Mouse (Mus musculus) midbrain, postnatal 0 days (tissue): ENCODE measurements at regions not wholly inside any gene's neighbourhood (a gene's known extent, or its start where the extent isn't known, plus 50 kb on each side); places are given as distances from the start of the nearest gene placed in this dataset.

Experiments used
- ATAC-seq: fragments of 200-750 bp; cut with Nextera tagmentation; 2 replicates; pipeline ENCODE4 v1.8.0; 2017; ENCODE audit warnings: moderate number of reproducible peaks, mild to moderate bottlenecking, moderate TSS enrichment, moderate library complexity; ENCODE audit not compliant: low FRiP score
- DNase-seq: peaks from one replicate; pipeline ENCODE4 v3.0.0-alpha.2; 2015; ENCODE audit warnings: low spot score
- H3K27ac ChIP-seq: fragments of 300-500 bp; sonication (generic); 2 replicates; pipeline ENCODE4 v1.5.1; 2014; ENCODE audit warnings: low read depth, mild to moderate bottlenecking, low read length, mixed read lengths
- H3K27me3 ChIP-seq: fragments of 300-500 bp; sonication (generic); 2 replicates; pipeline ENCODE4 v1.6.1; 2014; ENCODE audit warnings: low read length, control low read depth, mixed read lengths; ENCODE audit not compliant: insufficient read depth
- H3K36me3 ChIP-seq: fragments of 300-500 bp; sonication (generic); 2 replicates; pipeline ENCODE4 v1.6.1; 2014; ENCODE audit warnings: low read length, control low read depth, mixed read lengths; ENCODE audit not compliant: insufficient read depth
- H3K4me1 ChIP-seq: fragments of 300-500 bp; sonication (generic); 2 replicates; pipeline ENCODE4 v1.6.1; 2014; ENCODE audit warnings: mild to moderate bottlenecking, control low read depth, antibody characterized with exemption, low read length, mixed read lengths; ENCODE audit not compliant: insufficient read depth
- H3K4me2 ChIP-seq: fragments of 300-500 bp; sonication (generic); 2 replicates; pipeline ENCODE4 v1.6.1; 2014; ENCODE audit warnings: low read depth, mild to moderate bottlenecking, low read length, mixed read lengths; ENCODE audit not compliant: poor library complexity, severe bottlenecking
- H3K4me3 ChIP-seq: fragments of 300-500 bp; sonication (generic); 2 replicates; pipeline ENCODE4 v1.5.1; 2014; ENCODE audit warnings: low read depth, mild to moderate bottlenecking, low read length, moderate library complexity
- H3K9ac ChIP-seq: fragments of 300-500 bp; sonication (generic); replicated peaks from 2 replicates; pipeline ENCODE4 v1.6.1; 2014; ENCODE audit warnings: mild to moderate bottlenecking, low read length, moderate library complexity, mixed read lengths; ENCODE audit not compliant: poor library complexity, severe bottlenecking
- H3K9me3 ChIP-seq: fragments of 300-500 bp; sonication (generic); 2 replicates; pipeline ENCODE4 v1.6.1; 2016; ENCODE audit warnings: low read length, control low read depth
- CTCF ChIP-seq: IDR thresholded peaks from 2 replicates; pipeline ENCODE4 v1.5.1; 2016; ENCODE audit warnings: antibody characterized with exemption, mild to moderate bottlenecking
- WGBS: fragments of 180-500 bp; shearing (Covaris S2); extraction: QIAGEN DNeasy Blood & Tissue Kit; methylation state at CpG from one replicate; pipeline ENCODE4 v1.1.7; 2014; 5-methylcytosine and 5-hydroxymethylcytosine counted together

GRCm38 (mm10) chr14:72786929-72787328 lies 77.1 kb upstream of the Fndc3a start:
- no peaks in the 10 kb centered on the region for H3K9me3 ChIP-seq
- no peak overlapping the region for H3K27ac ChIP-seq
- WGBS: 80% methylated on average over 3 of the region's 3 CpGs
- no peaks in the 10 kb centered on the region for H3K36me3 ChIP-seq
- DNase-seq (no peak), ATAC-seq (no peak)
- no peak for TF ChIP-seq CTCF
- no peaks in the 10 kb centered on the region for H3K27me3 ChIP-seq
- no peak overlapping the region for H3K4me2 ChIP-seq
- no peak overlapping the region for H3K9ac ChIP-seq
- no peak overlapping the region for H3K4me3 ChIP-seq
- no peaks in the 10 kb centered on the region for H3K4me1 ChIP-seq

GRCm38 (mm10) chr14:72783248-72783647 lies 73.4 kb upstream of the Fndc3a start:
- no peak overlapping the region for H3K9ac ChIP-seq
- no peak overlapping the region for H3K4me2 ChIP-seq
- H3K36me3 ChIP-seq: no peaks in the 10 kb centered on the region
- WGBS: 76% methylated on average over 9 of the region's 9 CpGs
- no peak overlapping the region for H3K4me3 ChIP-seq
- no peaks in the 10 kb centered on the region for H3K27me3 ChIP-seq
- H3K4me1 ChIP-seq: no peaks in the 10 kb centered on the region
- no peak overlapping the region for H3K27ac ChIP-seq
- no peak for TF ChIP-seq CTCF
- H3K9me3 ChIP-seq: no peaks in the 10 kb centered on the region
- no peak for ATAC-seq
- no peak for DNase-seq

GRCm38 (mm10) chr14:72779446-72779845 lies 69.6 kb upstream of the Fndc3a start:
- DNase-seq (no peak), ATAC-seq (no peak)
- no peaks in the 10 kb centered on the region for H3K27me3 ChIP-seq
- WGBS: 63% methylated on average over 4 of the region's 4 CpGs
- H3K4me2 ChIP-seq: no peak overlapping the region
- H3K4me3 ChIP-seq: no peak overlapping the region
- no peak overlapping the region for H3K27ac ChIP-seq
- no peaks in the 10 kb centered on the region for H3K9me3 ChIP-seq
- H3K9ac ChIP-seq: no peak overlapping the region
- H3K4me1 ChIP-seq: no peaks in the 10 kb centered on the region
- no peak for TF ChIP-seq CTCF
- H3K36me3 ChIP-seq: no peaks in the 10 kb centered on the region

- WGBS: 81% methylated on average over 6 of the region's 6 CpGs
Measured at GRCm38 (mm10) chr14:72778756-72779155, 69.0 kb upstream of the Fndc3a start.

GRCm38 (mm10) chr14:72777927-72778560 lies 68.2 kb upstream of the Fndc3a start:
- H3K36me3 ChIP-seq: no peaks in the 10 kb centered on the region
- no peak overlapping the region for H3K9ac ChIP-seq
- ATAC-seq (no peak), DNase-seq (no peak)
- no peaks in the 10 kb centered on the region for H3K4me1 ChIP-seq
- no peak for TF ChIP-seq CTCF
- no peaks in the 10 kb centered on the region for H3K9me3 ChIP-seq
- WGBS: 85% methylated on average over 6 of the region's 6 CpGs
- no peak overlapping the region for H3K4me3 ChIP-seq
- H3K4me2 ChIP-seq: no peak overlapping the region
- H3K27me3 ChIP-seq: no peaks in the 10 kb centered on the region
- no peak overlapping the region for H3K27ac ChIP-seq

More at GRCm38 (mm10) chr14:72778756-72779155, 69.0 kb upstream of the Fndc3a start:
- no peak overlapping the region for H3K4me3 ChIP-seq
- ATAC-seq (no peak), DNase-seq (no peak)
- H3K27me3 ChIP-seq: no peaks in the 10 kb centered on the region
- H3K27ac ChIP-seq: no peak overlapping the region
- H3K9me3 ChIP-seq: no peaks in the 10 kb centered on the region
- H3K4me1 ChIP-seq: no peaks in the 10 kb centered on the region
- H3K4me2 ChIP-seq: no peak overlapping the region
- no peak for TF ChIP-seq CTCF
- H3K9ac ChIP-seq: no peak overlapping the region
- H3K36me3 ChIP-seq: no peaks in the 10 kb centered on the region

GRCm38 (mm10) chr14:72770237-72770636 lies 60.4 kb upstream of the Fndc3a start:
- no peak for TF ChIP-seq CTCF
- DNase-seq (no peak), ATAC-seq (no peak)
- Histone ChIP-seq H3K4me1 (no peaks in the 10 kb centered on the region), H3K9me3 (no peaks in the 10 kb centered on the region), H3K36me3 (no peaks in the 10 kb centered on the region), H3K27me3 (no peaks in the 10 kb centered on the region), H3K27ac (no peak overlapping the region), H3K4me2 (no peak overlapping the region), H3K4me3 (no peak overlapping the region), H3K9ac (no peak overlapping the region)
- WGBS: 53% methylated on average over 1 of the region's 1 CpGs
